Mouse (Mus musculus) spleen, adult 2 months (tissue): Measurements from ENCODE around the gene Tubb5.

Source experiments
- CTCF ChIP-seq: fragments of 200-500 bp; IDR thresholded peaks from 2 replicates; pipeline ENCODE4 v1.5.1; 2011; ENCODE audit warnings: mild to moderate bottlenecking, inconsistent platforms; ENCODE audit not compliant: insufficient read depth, insufficient read length, insufficient replicate concordance; ENCODE audit errors: extremely low read depth
- POLR2A ChIP-seq: fragments of 200-500 bp; IDR thresholded peaks from 2 replicates; pipeline ENCODE4 v1.6.1; 2011; ENCODE audit warnings: low read depth, low read length, inconsistent platforms

DNA sequence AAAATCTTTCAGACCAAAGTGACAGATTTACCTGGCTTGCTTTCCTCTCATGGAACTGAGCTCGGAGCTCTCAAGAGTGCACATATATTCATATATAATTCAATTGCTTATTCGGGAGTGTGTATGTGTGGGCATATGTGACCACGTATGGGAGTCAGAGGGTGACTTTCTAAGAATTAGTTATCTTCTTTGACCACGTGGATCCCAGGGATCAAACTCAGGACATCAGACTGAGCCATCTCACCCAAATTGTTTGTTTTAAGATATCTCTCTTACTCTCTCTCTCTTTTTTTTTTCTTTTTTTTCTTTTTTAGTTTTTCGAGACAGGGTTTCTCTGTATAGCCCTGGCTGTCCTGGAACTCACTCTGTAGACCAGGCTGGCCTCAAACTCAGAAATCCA, 18.0 kb downstream of the Tubb5 start:
- TF ChIP-seq CTCF (no peak), POLR2A (no peak)
